Mouse (Mus musculus): ENCODE results near the gene Gpr68. TPM values are rescaled to one million over a fixed set of nuclear protein-coding genes. Genes with fewer than 3 reads are reported as not detected.

Gene Gpr68
- total RNA-seq (2022), result 10 to 100 TPM; 11.0 to 13.4 (median 12.4) TPM

DNA sequence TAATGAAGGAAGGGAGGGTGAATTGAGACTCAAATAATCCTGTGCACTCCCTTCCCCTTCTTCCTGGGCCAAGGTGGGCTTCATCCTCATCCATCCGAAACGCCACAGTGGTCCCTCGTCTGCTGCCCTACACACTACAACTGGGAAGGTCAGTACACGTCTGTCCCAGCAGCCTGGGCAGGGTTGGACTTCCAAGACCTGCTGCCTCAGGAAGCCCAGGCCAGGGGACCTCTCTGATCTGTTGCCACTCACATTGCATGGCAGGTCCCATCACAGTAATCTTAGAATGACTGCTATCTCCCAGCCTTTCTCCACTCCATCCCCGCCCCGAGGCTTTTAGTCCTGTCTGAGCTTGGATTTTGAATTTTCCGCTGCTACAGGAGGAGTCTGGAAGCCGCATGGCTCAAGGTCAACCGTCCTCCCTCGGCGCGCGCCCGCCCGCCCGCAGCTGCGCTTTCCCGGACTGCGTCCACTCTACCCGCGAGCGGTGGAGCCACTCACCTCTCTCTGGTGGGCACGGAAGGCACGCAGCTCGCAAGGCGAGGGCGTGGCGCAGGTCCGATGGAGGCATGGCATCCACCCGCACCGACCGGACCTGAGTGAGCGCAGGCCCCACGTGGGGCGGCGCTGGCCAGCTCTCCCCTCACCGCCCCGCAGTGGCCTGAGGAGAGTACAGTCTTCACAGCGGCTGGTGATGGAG, at the start of gene Gpr68:
Gene Gpr68 (minus strand): TSS at position 601 of the 700 bp plus-strand sequence.
- DNase-seq (ENCODE audit: low spot score in 2 of 2), result no peak

DNA sequence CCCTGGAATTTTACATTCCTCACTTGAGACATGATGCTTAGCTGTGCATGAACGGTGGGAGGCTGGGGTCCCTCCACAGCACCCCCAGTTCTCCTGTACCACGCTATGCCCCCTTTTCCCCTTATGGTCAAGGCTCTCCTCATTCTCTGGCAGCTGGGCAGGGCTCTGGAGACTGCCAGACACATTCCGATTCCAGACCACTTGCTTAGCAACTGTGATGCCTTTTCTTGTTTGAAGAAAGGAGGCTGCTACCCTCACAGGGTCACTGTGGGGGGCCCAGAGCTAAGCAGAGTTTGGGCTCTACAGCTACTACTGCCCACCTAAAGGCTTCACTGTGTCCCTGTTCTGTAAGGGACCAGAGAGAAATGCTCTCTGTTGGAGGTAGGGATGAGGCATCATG, 49.3 kb upstream of the Gpr68 start:
- DNase-seq (ENCODE audit: low spot score in 2 of 2), result no peak

DNA sequence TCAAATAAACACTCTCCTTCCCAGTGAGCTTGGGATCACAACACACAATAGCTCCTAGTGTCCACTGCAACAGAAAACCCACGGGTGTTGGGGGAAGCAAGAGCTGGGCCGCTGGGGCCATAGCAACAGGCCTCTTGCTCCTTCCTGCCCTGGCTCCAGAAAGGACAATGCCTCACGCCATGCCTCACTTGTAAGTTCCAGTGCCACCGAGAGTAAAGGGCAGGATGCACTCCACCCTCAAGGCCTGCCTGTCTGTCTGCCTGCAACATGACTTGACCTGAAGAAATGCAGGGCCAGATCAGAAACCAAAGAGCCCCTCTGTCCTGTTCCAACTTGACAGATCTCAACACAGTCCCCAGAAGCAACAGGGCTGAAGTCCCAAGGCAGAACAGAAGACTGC, 48.8 kb upstream of the Gpr68 start:
- no peak for DNase-seq (ENCODE audit: low spot score in 2 of 2)

DNA sequence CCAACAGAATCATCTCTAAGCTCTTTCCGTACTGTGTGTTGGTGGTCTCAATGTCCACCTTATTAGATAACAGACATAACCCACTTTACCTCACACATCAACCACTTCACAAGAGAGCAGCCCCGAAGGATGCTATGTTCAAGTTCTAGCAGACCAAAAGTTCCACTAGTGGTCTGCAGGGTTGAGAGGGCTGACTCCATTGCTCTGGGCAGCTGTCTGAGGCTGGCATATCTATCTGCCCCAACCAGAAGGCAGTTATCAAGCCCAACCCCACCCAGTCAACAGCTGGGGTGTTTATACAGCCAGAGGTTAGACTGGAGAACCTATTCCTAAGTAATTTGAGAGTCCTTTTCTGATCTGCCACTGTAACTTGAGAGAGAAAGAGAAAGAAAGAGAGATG, 48.0 kb upstream of the Gpr68 start:
- no peak for DNase-seq (ENCODE audit: low spot score in 2 of 2)

- DNase-seq (ENCODE audit: low spot score in 2 of 2), result no peak
These were observed 45.9 kb upstream of the Gpr68 start for GRCm38 (mm10) chr12:100953926-100954325.

GRCm38 (mm10) chr12:100952193-100952931, 44.4 kb upstream of the Gpr68 start:
- peak; percentile 51 to 62 for DNase-seq (ENCODE audit: low spot score in 2 of 2)

- no peak for DNase-seq (ENCODE audit: low spot score in 2 of 2)
These were observed 41.1 kb upstream of the Gpr68 start for GRCm38 (mm10) chr12:100949146-100949545.

GRCm38 (mm10) chr12:100948021-100948420, 40.0 kb upstream of the Gpr68 start:
- DNase-seq (ENCODE audit: low spot score in 2 of 2), result no peak

DNA sequence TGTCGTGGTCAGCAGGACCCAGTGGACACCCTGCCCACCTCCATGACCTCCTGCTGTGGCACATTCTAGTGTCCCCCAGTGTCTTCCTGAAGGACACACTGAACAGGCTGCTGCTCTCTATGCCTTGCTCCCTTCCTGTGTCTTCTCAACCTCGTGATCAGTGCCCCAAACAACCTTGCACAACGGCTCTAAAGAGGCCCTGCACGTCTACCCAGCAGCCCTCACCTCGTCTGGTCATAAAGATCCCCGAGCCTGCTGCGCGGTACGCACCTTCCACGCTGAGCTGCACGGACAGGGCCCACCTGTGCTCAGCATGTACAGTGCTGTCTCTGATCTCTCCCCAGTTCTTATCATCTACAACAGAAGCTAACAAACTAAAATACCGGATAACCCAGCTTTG, 38.0 kb upstream of the Gpr68 start:
- DNase-seq (ENCODE audit: low spot score in 2 of 2), result no peak

DNA sequence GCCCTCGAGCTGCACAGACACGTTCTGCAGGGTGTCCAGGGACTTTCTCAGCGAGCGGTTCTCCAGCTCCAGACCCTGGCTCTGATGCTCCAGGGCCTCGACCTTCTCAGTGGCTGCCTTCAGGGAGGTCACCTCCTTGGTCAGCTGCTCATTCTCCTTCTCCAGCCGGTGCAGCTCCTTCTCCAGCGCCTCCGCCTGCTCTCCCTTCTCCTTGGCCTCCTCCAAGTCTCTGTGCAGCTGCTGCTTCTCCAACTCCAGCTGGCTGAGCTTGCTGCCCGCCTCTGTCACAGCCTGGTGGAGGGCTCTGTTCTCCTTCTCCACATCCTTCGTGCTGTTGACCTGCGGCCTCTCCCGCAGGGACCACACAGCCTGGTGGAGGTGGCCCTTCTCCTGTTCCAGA, 37.5 kb upstream of the Gpr68 start:
- no peak for DNase-seq (ENCODE audit: low spot score in 2 of 2)

- DNase-seq (ENCODE audit: low spot score in 2 of 2), result no peak
These were observed 36.9 kb upstream of the Gpr68 start for GRCm38 (mm10) chr12:100944921-100945336.

- no peak for DNase-seq (ENCODE audit: low spot score in 2 of 2)
These were observed 35.1 kb upstream of the Gpr68 start for GRCm38 (mm10) chr12:100943146-100943545.

- DNase-seq (ENCODE audit: low spot score in 2 of 2), result no peak
These were observed 33.4 kb upstream of the Gpr68 start for GRCm38 (mm10) chr12:100941361-100941760.

- no peak for DNase-seq (ENCODE audit: low spot score in 2 of 2)
These were observed 29.7 kb upstream of the Gpr68 start for GRCm38 (mm10) chr12:100937441-100938360.

- DNase-seq (ENCODE audit: low spot score in 2 of 2), result no peak
These were observed 28.7 kb upstream of the Gpr68 start for GRCm38 (mm10) chr12:100936737-100937136.

DNA sequence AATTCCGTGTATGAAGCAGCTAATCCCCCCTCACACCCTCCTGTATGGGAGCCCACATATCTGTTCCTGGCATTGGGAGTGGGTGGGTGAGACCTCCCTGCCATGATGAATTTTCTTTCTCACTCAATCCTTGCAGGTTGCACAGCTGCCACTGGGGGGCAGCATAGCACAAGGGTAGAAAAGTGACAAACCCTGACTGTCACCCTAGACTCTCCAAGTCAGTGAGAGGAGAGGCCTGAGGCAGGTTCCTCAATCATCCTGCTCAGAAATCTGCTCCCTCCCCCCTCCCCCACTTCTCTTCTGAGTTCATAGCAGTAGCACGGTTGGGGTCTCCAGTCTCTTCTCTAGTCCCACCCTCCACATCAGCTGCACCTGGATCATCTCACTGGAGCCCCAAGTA, 28.1 kb upstream of the Gpr68 start:
- peak in 1 of 2 experiments; percentile 87 for DNase-seq (ENCODE audit: low spot score in 2 of 2)

- no peak for DNase-seq (ENCODE audit: low spot score in 2 of 2)
These were observed 26.8 kb upstream of the Gpr68 start for GRCm38 (mm10) chr12:100934796-100935195.

- DNase-seq (ENCODE audit: low spot score in 2 of 2), result no peak
These were observed 23.7 kb upstream of the Gpr68 start for GRCm38 (mm10) chr12:100931653-100932052.

DNA sequence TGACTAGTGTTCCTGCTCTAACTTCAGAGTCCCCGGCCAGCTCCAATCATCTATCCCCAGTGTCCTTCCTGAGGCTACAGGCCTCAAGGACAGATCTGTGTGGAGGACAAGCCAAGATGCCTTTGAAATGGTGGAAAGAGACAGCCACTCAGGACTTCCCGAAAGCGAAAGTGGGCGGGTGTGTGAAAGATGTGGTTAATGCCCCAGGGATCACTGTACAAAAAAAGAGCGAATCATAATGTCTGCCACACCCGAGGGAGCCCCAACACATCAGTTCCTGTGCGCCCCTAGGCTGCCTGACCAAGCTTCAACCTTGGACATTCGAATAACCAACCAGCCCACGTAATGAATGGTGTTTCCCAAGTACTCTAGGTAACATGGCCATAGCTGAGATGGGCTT, 20.3 kb upstream of the Gpr68 start:
- DNase-seq (ENCODE audit: low spot score in 2 of 2), result no peak

DNA sequence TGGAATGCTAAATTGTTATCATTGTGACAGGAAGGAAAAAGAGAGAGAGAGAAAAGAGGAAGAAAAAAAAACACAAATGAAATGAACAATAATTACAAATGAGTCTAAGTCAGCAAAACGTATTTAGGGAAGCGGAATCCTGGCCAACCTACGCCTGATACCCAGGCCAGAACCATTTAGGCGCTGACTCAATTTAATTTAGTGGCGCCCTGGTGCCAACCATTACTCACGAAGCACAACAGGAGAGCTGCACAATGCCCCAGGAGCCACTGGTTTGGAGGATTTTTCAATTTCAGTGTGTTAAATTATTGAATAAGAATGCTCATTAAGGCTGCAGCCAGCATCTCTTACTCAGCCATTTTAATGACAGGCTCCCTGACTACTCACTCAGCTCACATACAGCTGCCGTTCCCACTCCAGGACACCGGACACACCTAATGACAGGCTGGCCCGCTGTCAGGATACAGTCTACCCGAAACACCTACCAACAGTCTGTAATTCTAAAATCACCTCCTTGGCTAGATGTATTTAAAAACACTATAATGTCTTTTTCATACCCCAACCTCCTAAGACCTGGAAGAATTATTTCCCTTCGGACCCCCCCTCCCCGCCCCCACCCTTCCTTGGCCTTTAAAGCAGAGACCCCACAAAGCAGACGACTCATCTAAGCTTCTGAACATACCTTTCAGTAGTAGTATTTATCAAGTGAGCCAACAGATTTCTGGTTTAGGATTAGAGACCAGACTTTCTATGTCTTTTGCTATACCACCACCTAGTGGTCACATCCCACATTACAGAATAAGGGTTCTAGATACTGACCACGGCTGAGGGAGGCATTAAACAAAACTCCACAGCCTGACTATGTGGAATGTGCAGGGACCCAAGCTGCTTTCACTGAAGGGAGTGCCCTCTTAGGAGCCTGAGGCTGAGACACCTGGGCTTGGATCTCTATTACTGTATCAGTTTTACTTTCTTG, 17.9 kb upstream of the Gpr68 start:
- no peak for DNase-seq (ENCODE audit: low spot score in 2 of 2)
